Mouse (Mus musculus) MEL (cell line): ENCODE data around the gene Sipa1l2. TPM values are rescaled to one million over a fixed set of nuclear protein-coding genes. Genes with fewer than 3 reads are reported as not detected.

Source experiments
- DNase-seq: peaks from one replicate; pipeline ENCODE4 v3.0.0; 2011; ENCODE audit warnings: low read depth, low spot score
- H3K27ac ChIP-seq: 2 replicates; pipeline ENCODE4 v1.5.1; 2012; ENCODE audit warnings: low read depth, mild to moderate bottlenecking, control low read depth, low read length, moderate library complexity; ENCODE audit not compliant: control insufficient read depth
- H3K27me3 ChIP-seq, 2 experiments: fragments of 150-350 bp in 1 of 2; sonication (generic) in 1 of 2; 2 replicates each; pipeline ENCODE4 v1.6.1; 2012; ENCODE audit warnings: low read length in 2 of 2, mild to moderate bottlenecking in 2 of 2, improper control_type of control experiment in 1 of 2, moderate library complexity in 1 of 2; ENCODE audit not compliant: insufficient read depth in 2 of 2, control insufficient read depth in 1 of 2
- H3K36me3 ChIP-seq, 2 experiments: 2 replicates each; pipeline ENCODE4 v1.6.1; 2012 to 2014; ENCODE audit warnings: low read length in 2 of 2, improper control_type of control experiment in 1 of 2, inconsistent platforms in 1 of 2, mild to moderate bottlenecking in 1 of 2; ENCODE audit not compliant: insufficient read depth in 2 of 2, control insufficient read depth in 1 of 2
- H3K4me1 ChIP-seq, 2 experiments: fragments of 150-350 bp in 1 of 2; sonication (generic) in 1 of 2; 2 replicates each; pipeline ENCODE4 v1.6.1; 2012; ENCODE audit warnings: low read length in 2 of 2, improper control_type of control experiment in 1 of 2, mild to moderate bottlenecking in 1 of 2; ENCODE audit not compliant: insufficient read depth in 2 of 2, control insufficient read depth in 1 of 2
- H3K4me3 ChIP-seq, 2 experiments: fragments of 150-350 bp in 1 of 2; sonication (generic) in 1 of 2; 2 replicates each; pipeline ENCODE4 v1.5.1; 2012; ENCODE audit warnings: low read depth in 2 of 2, low read length in 2 of 2, mild to moderate bottlenecking in 2 of 2, moderate library complexity in 2 of 2, control low read depth in 1 of 2, improper control_type of control experiment in 1 of 2; ENCODE audit not compliant: control insufficient read depth in 1 of 2, insufficient read depth in 1 of 2
- H3K79me2 ChIP-seq: 2 replicates; pipeline ENCODE4 v1.6.1; 2012; ENCODE audit warnings: mild to moderate bottlenecking, low read length, moderate library complexity; ENCODE audit not compliant: control insufficient read depth, poor library complexity, insufficient read depth
- H3K9ac ChIP-seq: 2 replicates; pipeline ENCODE4 v1.6.1; 2012; ENCODE audit warnings: low read depth, mild to moderate bottlenecking, control low read depth, low read length, moderate library complexity; ENCODE audit not compliant: control insufficient read depth, poor library complexity, severe bottlenecking
- H3K9me3 ChIP-seq: fragments of 150-350 bp; sonication (generic); replicated peaks from 2 replicates; pipeline ENCODE4 v1.6.1; 2012; ENCODE audit warnings: mild to moderate bottlenecking, low read length, improper control_type of control experiment, moderate library complexity; ENCODE audit not compliant: insufficient read depth
- BHLHE40 ChIP-seq: IDR thresholded peaks from 2 replicates; pipeline ENCODE4 v1.6.1; 2012; ENCODE audit warnings: low read depth, mild to moderate bottlenecking, inconsistent platforms, low read length, improper control_type of control experiment, borderline replicate concordance
- CHD1 ChIP-seq: IDR thresholded peaks from 2 replicates; pipeline ENCODE4 v1.6.1; 2012; ENCODE audit warnings: low read depth, mild to moderate bottlenecking, inconsistent platforms, low read length, improper control_type of control experiment
- E2F4 ChIP-seq: IDR thresholded peaks from 2 replicates; pipeline ENCODE4 v1.6.1; 2011; ENCODE audit warnings: low read depth, low read length, improper control_type of control experiment, borderline replicate concordance
- ELF1 ChIP-seq: IDR thresholded peaks from 2 replicates; pipeline ENCODE4 v1.6.1; 2014; ENCODE audit warnings: low read depth, mild to moderate bottlenecking, inconsistent platforms, low read length, improper control_type of control experiment, moderate library complexity
- EP300 ChIP-seq, 2 experiments: IDR thresholded peaks; 2 replicates each; pipeline ENCODE4 v1.6.1; 2011; ENCODE audit warnings: improper control_type of control experiment in 2 of 2, low read length in 2 of 2, low read depth in 1 of 2, mild to moderate bottlenecking in 1 of 2
- GABPA ChIP-seq: IDR thresholded peaks from 2 replicates; pipeline ENCODE4 v1.6.1; 2012; ENCODE audit warnings: low read depth, mild to moderate bottlenecking, inconsistent platforms, low read length, improper control_type of control experiment, moderate library complexity
- HCFC1 ChIP-seq: IDR thresholded peaks from 2 replicates; pipeline ENCODE4 v1.6.1; 2012; ENCODE audit warnings: low read depth, mild to moderate bottlenecking, inconsistent platforms, low read length, improper control_type of control experiment, moderate library complexity
- JUND ChIP-seq: IDR thresholded peaks from 2 replicates; pipeline ENCODE4 v1.6.1; 2011; ENCODE audit warnings: low read depth, mild to moderate bottlenecking, improper control_type of control experiment, low read length
- KAT2A ChIP-seq: conservative IDR thresholded peaks from 2 replicates; pipeline ENCODE4 v1.6.1; 2012; ENCODE audit warnings: low read depth, low read length, improper control_type of control experiment, inconsistent platforms
- MAFK ChIP-seq: IDR thresholded peaks from 2 replicates; pipeline ENCODE4 v1.6.1; 2011; ENCODE audit warnings: low read depth, mild to moderate bottlenecking, low read length, improper control_type of control experiment, borderline replicate concordance
- MAZ ChIP-seq: IDR thresholded peaks from 2 replicates; pipeline ENCODE4 v1.6.1; 2012; ENCODE audit warnings: low read depth, mild to moderate bottlenecking, inconsistent platforms, low read length, improper control_type of control experiment
- MEF2A ChIP-seq: IDR thresholded peaks from 2 replicates; pipeline ENCODE4 v1.6.1; 2014; ENCODE audit warnings: low read depth, mild to moderate bottlenecking, inconsistent platforms, low read length, improper control_type of control experiment; ENCODE audit not compliant: poor library complexity, insufficient replicate concordance, severe bottlenecking; ENCODE audit errors: extremely low read depth
- MXI1 ChIP-seq: IDR thresholded peaks from 2 replicates; pipeline ENCODE4 v1.6.1; 2011; ENCODE audit warnings: mild to moderate bottlenecking, low read depth, low read length, improper control_type of control experiment
- MYB ChIP-seq: IDR thresholded peaks from 2 replicates; pipeline ENCODE4 v1.6.1; 2011; ENCODE audit warnings: mild to moderate bottlenecking, low read depth, low read length, improper control_type of control experiment
- NRF1 ChIP-seq: IDR thresholded peaks from 2 replicates; pipeline ENCODE4 v1.6.1; 2014; ENCODE audit warnings: low read depth, mild to moderate bottlenecking, inconsistent platforms, low read length, improper control_type of control experiment, moderate library complexity; ENCODE audit not compliant: poor library complexity, insufficient read depth, severe bottlenecking
- SMC3 ChIP-seq: IDR thresholded peaks from 2 replicates; pipeline ENCODE4 v1.6.1; 2011; ENCODE audit warnings: low read depth, low read length, improper control_type of control experiment
- TAL1 ChIP-seq: IDR thresholded peaks from 2 replicates; pipeline ENCODE4 v1.6.1; 2012; ENCODE audit warnings: mild to moderate bottlenecking, inconsistent platforms, low read length, moderate library complexity, mixed read lengths
- TBP ChIP-seq: IDR thresholded peaks from 2 replicates; pipeline ENCODE4 v1.8.0; 2011; ENCODE audit warnings: low read depth, low read length, improper control_type of control experiment
- UBTF ChIP-seq: IDR thresholded peaks from 2 replicates; pipeline ENCODE4 v1.6.1; 2012; ENCODE audit warnings: low read depth, mild to moderate bottlenecking, inconsistent platforms, low read length, improper control_type of control experiment, moderate library complexity, borderline replicate concordance; ENCODE audit not compliant: insufficient read depth
- USF1 ChIP-seq: IDR thresholded peaks from 2 replicates; pipeline ENCODE4 v1.6.1; 2014; ENCODE audit warnings: low read depth, mild to moderate bottlenecking, inconsistent platforms, low read length, improper control_type of control experiment, moderate library complexity
- ZMIZ1 ChIP-seq: IDR thresholded peaks from 2 replicates; pipeline ENCODE4 v1.6.1; 2012; ENCODE audit warnings: low read depth, mild to moderate bottlenecking, inconsistent platforms, low read length, improper control_type of control experiment, moderate library complexity
- polyA plus RNA-seq, 2 experiments: library from polyadenylated mRNA; stranded (reverse) in 1 of 2; unstranded in 1 of 2; fragments of >175 nt in 1 of 2; fragments of >200 nt in 1 of 2; gene quantifications; 2 replicates each; pipeline versions ENCODE4 v1.2.1 to v1.2.4; 2012; ENCODE audit warnings: low replicate concordance in 2 of 2, low read depth in 1 of 2; ENCODE audit not compliant: insufficient read length in 2 of 2, insufficient read depth in 1 of 2, missing spikeins in 1 of 2
- total RNA-seq: library from RNA; depleted of rRNA; stranded (reverse); fragments of 300-350 nt; gene quantifications from 2 replicates; pipeline ENCODE4 v1.2.3, GENCODE M21; 2012

The Sipa1l2 gene
- total and polyA plus RNA-seq, 3 experiments = not detected

- Histone ChIP-seq H3K27ac (no peak overlapping the region), H3K9me3 (no peaks in the 10 kb centered on the region), H3K9ac (no peak overlapping the region), H3K27me3 (no peaks in the 10 kb centered on the region)
- no peak for TF ChIP-seq NRF1
- no peak for TF ChIP-seq KAT2A
- no peak for TF ChIP-seq UBTF
- TF ChIP-seq MAFK = no peak
- no peak for TF ChIP-seq TAL1
- no peak for TF ChIP-seq MAZ
- no peak for TF ChIP-seq TBP
- no peak for TF ChIP-seq E2F4
- no peak for TF ChIP-seq MEF2A
- no peak for TF ChIP-seq USF1
- no peak for TF ChIP-seq SMC3
- no peak for TF ChIP-seq GABPA
- TF ChIP-seq ELF1 = no peak
- no peak for TF ChIP-seq ZMIZ1
- TF ChIP-seq BHLHE40 = no peak
- TF ChIP-seq HCFC1 = no peak
- TF ChIP-seq, all 39 proteins: peak for 0
- Histone ChIP-seq H3K4me1 (no peaks in the 10 kb centered on the region), H3K79me2 (no peaks in the 10 kb centered on the region), H3K36me3 (no peaks in the 10 kb centered on the region), H3K4me3 (no peak overlapping the region)
- no peak for DNase-seq
These were observed 177.9 kb downstream of the Sipa1l2 start for GRCm38 (mm10) chr8:125391685-125392084.

- no peak overlapping the region for H3K4me3 ChIP-seq
- no peak overlapping the region for H3K9ac ChIP-seq
- H3K27ac ChIP-seq = no peak overlapping the region
- H3K36me3 ChIP-seq = no peaks in the 10 kb centered on the region
- no peaks in the 10 kb centered on the region for H3K79me2 ChIP-seq
- no peaks in the 10 kb centered on the region for H3K27me3 ChIP-seq
- TF ChIP-seq JUND = no peak
- TF ChIP-seq MYB = no peak
- no peak for TF ChIP-seq HCFC1
- no peak for TF ChIP-seq CHD1
- TF ChIP-seq ELF1 = no peak
- no peak for TF ChIP-seq EP300 (IDR thresholded peaks at IDR 0.05; ENCODE audit: low read depth in 1 of 2, low read length in 2 of 2)
- TF ChIP-seq MXI1 = no peak
- no peaks in the 10 kb centered on the region for H3K4me1 ChIP-seq
- H3K9me3 ChIP-seq = no peaks in the 10 kb centered on the region
- DNase-seq = no peak
These were observed 178.3 kb downstream of the Sipa1l2 start for GRCm38 (mm10) chr8:125391271-125391670.
